In genomic region chr2:179415892-179416403, GRCm38 (mm10) we compare ENCODE assay signal across 21 mouse cellular contexts. TPM values are rescaled to one million over a fixed set of nuclear protein-coding genes. Genes with fewer than 3 reads are reported as not detected.
DNase-seq lines count a peak whose midpoint lies in the region; ATAC-seq and TF ChIP-seq lines count a peak whose summit lies in the region.
"Had no signal": no experiment of that assay in that cellular context is flagged by ENCODE, and none has a peak within 500 bp of the region (broad histone marks: within the 10 kb centered on the region; RNA-seq: fewer than 3 reads in every experiment).

No protein-coding gene starts in this region.

- no peak overlapping the region for H3K4me3 ChIP-seq in limb, embryonic 11.5 days (ENCODE audit: low read depth, low read length)
- no peak overlapping the region for H3K4me3 ChIP-seq in limb, embryonic 10.5 days
- H3K4me3 ChIP-seq in stomach, embryonic 16.5 days (replicated peaks; ENCODE audit: low read length) = no peak overlapping the region
- H3K4me3 ChIP-seq in stomach, postnatal 0 days (ENCODE audit: low read depth, low read length) = no peak overlapping the region
- no peak overlapping the region for H3K4me3 ChIP-seq in limb, embryonic 15.5 days
- no peak overlapping the region for H3K4me3 ChIP-seq in hindbrain, embryonic 10.5 days
- H3K4me3 ChIP-seq: forebrain, embryonic 13.5 days; heart, embryonic 10.5 days; hindbrain, embryonic 15.5 days had no signal

- no peak for DNase-seq in limb, embryonic 11.5 days (ENCODE audit: low spot score)
- DNase-seq in limb, embryonic 10.5 days (ENCODE audit: low spot score) = no peak
- no peak for DNase-seq in stomach, postnatal 0 days (ENCODE audit: low spot score)
- DNase-seq in forelimb bud, embryonic 11.5 days (ENCODE audit: low read depth, low spot score) = peak; percentile 26
- DNase-seq in urinary bladder, postnatal 25 days (ENCODE audit: low spot score) = no peak
- DNase-seq in hindbrain, embryonic 10.5 days (ENCODE audit: low spot score) = no peak
- DNase-seq: adrenal gland, postnatal 14 days; cerebellum, adult 11-12 months; cerebellum, adult 9-10 months; cerebellum, postnatal 25 days; gastrocnemius, postnatal 36 days; heart, adult 18-20 months; heart, postnatal 10 days had no signal

- no peak overlapping the region for H3K9ac ChIP-seq in limb, embryonic 11.5 days (ENCODE audit: low read length)
- no peak overlapping the region for H3K9ac ChIP-seq in stomach, embryonic 16.5 days (ENCODE audit: low read length)
- no peak overlapping the region for H3K9ac ChIP-seq in stomach, postnatal 0 days (ENCODE audit: low read length)
- no peak overlapping the region for H3K9ac ChIP-seq in limb, embryonic 15.5 days
- H3K9ac ChIP-seq: forebrain, embryonic 13.5 days; hindbrain, embryonic 15.5 days had no signal

- ATAC-seq in limb, embryonic 11.5 days (ENCODE audit: insufficient number of reproducible peaks, low FRiP score, low TSS enrichment, low read depth) = no peak
- ATAC-seq in stomach, embryonic 16.5 days (ENCODE audit: insufficient read depth, low FRiP score) = peak; percentile 30; the same call in 1 of the 2 replicates
- no peak for ATAC-seq in stomach, postnatal 0 days (ENCODE audit: low FRiP score, low TSS enrichment)
- peak; percentile 60; the same call in 1 of the 2 replicates for ATAC-seq in limb, embryonic 15.5 days (ENCODE audit: insufficient number of reproducible peaks, low FRiP score, low TSS enrichment, low read depth)
- ATAC-seq: activated CD4-positive, CD25-positive, alpha-beta regulatory T cell, adult 4 months; forebrain, embryonic 13.5 days; Patski had no signal

- no peaks in the 10 kb centered on the region for H3K27me3 ChIP-seq in limb, embryonic 11.5 days (ENCODE audit: control insufficient read depth, insufficient read depth, low read length)
- no peaks in the 10 kb centered on the region for H3K27me3 ChIP-seq in limb, embryonic 10.5 days (ENCODE audit: low read depth, poor library complexity, severe bottlenecking)
- H3K27me3 ChIP-seq in stomach, embryonic 16.5 days (ENCODE audit: control insufficient read depth, insufficient read depth, low read length) = no peaks in the 10 kb centered on the region
- H3K27me3 ChIP-seq in stomach, postnatal 0 days (ENCODE audit: control insufficient read depth, insufficient read depth, low read length) = no peaks in the 10 kb centered on the region
- no peaks in the 10 kb centered on the region for H3K27me3 ChIP-seq in limb, embryonic 15.5 days
- H3K27me3 ChIP-seq in hindbrain, embryonic 10.5 days (ENCODE audit: insufficient read depth, poor library complexity, severe bottlenecking) = no peaks in the 10 kb centered on the region; the same call in 1 of the 2 replicates
- H3K27me3 ChIP-seq: CH12.LX; forebrain, embryonic 13.5 days; hindbrain, embryonic 15.5 days; Patski had no signal

- TF ChIP-seq EP300 in stomach, postnatal 0 days (optimal IDR thresholded peaks at IDR 0.05) = no peak

- H3K27ac ChIP-seq in limb, embryonic 11.5 days (replicated peaks; ENCODE audit: low read depth, low read length) = 0 out of 2 replicates have a peak overlapping the region, but pooled peaks have one; percentile 22
- no peak overlapping the region for H3K27ac ChIP-seq in limb, embryonic 10.5 days
- H3K27ac ChIP-seq in stomach, embryonic 16.5 days (ENCODE audit: low read length) = no peak overlapping the region; the same call in 1 of the 2 replicates
- H3K27ac ChIP-seq in stomach, postnatal 0 days (replicated peaks) = no peak overlapping the region
- H3K27ac ChIP-seq in limb, embryonic 15.5 days = peak overlapping the region; percentile 73
- no peak overlapping the region for H3K27ac ChIP-seq in hindbrain, embryonic 10.5 days
- H3K27ac ChIP-seq: forebrain, embryonic 13.5 days; heart, embryonic 10.5 days; hindbrain, embryonic 15.5 days had no signal

- H3K4me1 ChIP-seq in limb, embryonic 11.5 days (ENCODE audit: control insufficient read depth, insufficient read depth, low read length) = no peaks in the 10 kb centered on the region
- H3K4me1 ChIP-seq in limb, embryonic 10.5 days = peaks cover 23% of the 10 kb centered on the region
- 0 out of 2 replicates have a peak, but pooled peaks cover 8% of the 10 kb centered on the region for H3K4me1 ChIP-seq in stomach, embryonic 16.5 days (ENCODE audit: control insufficient read depth, insufficient read depth, low read length)
- H3K4me1 ChIP-seq in stomach, postnatal 0 days (replicated peaks; ENCODE audit: control insufficient read depth, insufficient read depth) = no peaks in the 10 kb centered on the region
- peaks cover 15% of the 10 kb centered on the region for H3K4me1 ChIP-seq in limb, embryonic 15.5 days
- H3K4me1 ChIP-seq in hindbrain, embryonic 10.5 days (replicated peaks) = no peaks in the 10 kb centered on the region

- H3K36me3 ChIP-seq in limb, embryonic 11.5 days (ENCODE audit: control insufficient read depth, insufficient read depth, low read length) = no peaks in the 10 kb centered on the region
- no peaks in the 10 kb centered on the region for H3K36me3 ChIP-seq in limb, embryonic 10.5 days
- H3K36me3 ChIP-seq in stomach, embryonic 16.5 days (ENCODE audit: control insufficient read depth, insufficient read depth, low read length) = no peaks in the 10 kb centered on the region
- no peaks in the 10 kb centered on the region for H3K36me3 ChIP-seq in stomach, postnatal 0 days (ENCODE audit: control insufficient read depth, insufficient read depth, low read length)
- no peaks in the 10 kb centered on the region for H3K36me3 ChIP-seq in limb, embryonic 15.5 days
- no peaks in the 10 kb centered on the region for H3K36me3 ChIP-seq in hindbrain, embryonic 10.5 days
- H3K36me3 ChIP-seq: heart, embryonic 10.5 days; hindbrain, embryonic 15.5 days had no signal

- H3K4me2 ChIP-seq in limb, embryonic 11.5 days (ENCODE audit: low read depth, severe bottlenecking) = no peak overlapping the region
- H3K4me2 ChIP-seq in stomach, embryonic 16.5 days (ENCODE audit: low read depth, low read length) = no peak overlapping the region
- no peak overlapping the region for H3K4me2 ChIP-seq in stomach, postnatal 0 days (replicated peaks; ENCODE audit: low read depth)
- no peak overlapping the region for H3K4me2 ChIP-seq in limb, embryonic 15.5 days
- H3K4me2 ChIP-seq: forebrain, embryonic 13.5 days; hindbrain, embryonic 15.5 days had no signal

- WGBS in limb, embryonic 11.5 days = 61% methylated on average over 8 of the region's 8 CpGs
- WGBS in limb, embryonic 10.5 days = 76% methylated on average over 8 of the region's 8 CpGs
- WGBS in stomach, embryonic 16.5 days = 33% methylated on average over 8 of the region's 8 CpGs
- WGBS in stomach, postnatal 0 days = 21% methylated on average over 8 of the region's 8 CpGs
- 19% methylated on average over 8 of the region's 8 CpGs for WGBS in limb, embryonic 15.5 days
- WGBS in hindbrain, embryonic 10.5 days = 81% methylated on average over 8 of the region's 8 CpGs

- H3K9me3 ChIP-seq in limb, embryonic 11.5 days (ENCODE audit: control insufficient read depth, low read length) = no peaks in the 10 kb centered on the region
- no peaks in the 10 kb centered on the region for H3K9me3 ChIP-seq in limb, embryonic 10.5 days (replicated peaks)
- H3K9me3 ChIP-seq in stomach, embryonic 16.5 days (replicated peaks; ENCODE audit: control insufficient read depth, low read length) = no peaks in the 10 kb centered on the region
- H3K9me3 ChIP-seq in stomach, postnatal 0 days (ENCODE audit: control insufficient read depth, low read length) = no peaks in the 10 kb centered on the region
- no peaks in the 10 kb centered on the region for H3K9me3 ChIP-seq in limb, embryonic 15.5 days
- no peaks in the 10 kb centered on the region for H3K9me3 ChIP-seq in hindbrain, embryonic 10.5 days
- H3K9me3 ChIP-seq: forebrain, embryonic 13.5 days; heart, embryonic 10.5 days; hindbrain, embryonic 15.5 days had no signal

- TF ChIP-seq CTCF in stomach, postnatal 0 days (IDR thresholded peaks at IDR 0.05; ENCODE audit: low read depth) = no peak

RNA-seq across cellular contexts. Expression of gene Cdh4, which starts 26.3 kb away (rescaled TPM):
- polyA plus RNA-seq in limb, embryonic 11.5 days (2014; fragmentation: Nextera tagmentation; extraction: Ambion mirVana) = 3.1 and 3.2 TPM in 2 replicates
- polyA plus RNA-seq in limb, embryonic 10.5 days (2016; fragmentation: Nextera tagmentation; extraction: Ambion mirVana) = 1.4 and 1.8 TPM in 2 replicates
- 4.4 TPM in 2 replicates for polyA plus RNA-seq in stomach, embryonic 16.5 days (2015; fragmentation: Nextera tagmentation; extraction: Ambion mirVana)
- 2.9 and 3.1 TPM in 2 replicates for polyA plus RNA-seq in stomach, postnatal 0 days (2015; fragmentation: Nextera tagmentation; extraction: Ambion mirVana)
- 7.5 and 8.8 TPM in 2 replicates for polyA plus RNA-seq in limb, embryonic 15.5 days (2015; fragmentation: Nextera tagmentation; extraction: Ambion mirVana)
- 7.0 and 8.7 TPM in 2 replicates for polyA plus RNA-seq in hindbrain, embryonic 10.5 days (2016; fragmentation: Nextera tagmentation; extraction: Ambion mirVana)
- polyA plus RNA-seq: Patski had no signal

Comparison
In these comparisons a context has a peak if more than half of its experiments do, and no peak if none do; other contexts are left out.
1. ATAC-seq: peak in stomach, embryonic 16.5 days (single experiment) and limb, embryonic 15.5 days (single experiment); none in limb, embryonic 11.5 days (single experiment) and stomach, postnatal 0 days (single experiment).
2. H3K27ac ChIP-seq: peak in limb, embryonic 11.5 days (single experiment) and limb, embryonic 15.5 days (single experiment); none in limb, embryonic 10.5 days (single experiment), stomach, embryonic 16.5 days (single experiment), stomach, postnatal 0 days (single experiment) and hindbrain, embryonic 10.5 days (single experiment).